Mouse (Mus musculus): Measurements from ENCODE around the gene Ndnf.

Gene Ndnf

DNA sequence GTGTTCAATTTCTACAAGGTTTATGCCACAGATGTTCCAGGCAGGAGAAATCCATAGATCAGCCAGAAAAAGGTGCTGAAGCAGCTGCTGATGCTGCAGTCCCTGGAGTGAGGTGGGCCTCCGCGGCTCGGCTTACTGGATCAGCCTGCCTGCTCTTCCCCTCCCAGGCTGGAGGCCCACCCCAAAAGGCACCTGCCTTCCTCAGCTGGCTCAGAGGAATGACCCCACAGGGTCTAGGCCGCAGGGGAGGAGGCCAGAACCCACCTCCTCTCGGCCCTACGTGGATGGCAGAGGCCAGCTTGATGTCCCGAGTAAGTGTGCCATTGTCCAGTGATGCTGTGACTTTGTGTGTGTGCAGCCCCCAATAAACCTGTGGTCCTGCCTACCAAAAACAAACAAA lies 86.8 kb downstream of the Ndnf start:
- no peak for DNase-seq (ENCODE audit: low spot score)

DNA sequence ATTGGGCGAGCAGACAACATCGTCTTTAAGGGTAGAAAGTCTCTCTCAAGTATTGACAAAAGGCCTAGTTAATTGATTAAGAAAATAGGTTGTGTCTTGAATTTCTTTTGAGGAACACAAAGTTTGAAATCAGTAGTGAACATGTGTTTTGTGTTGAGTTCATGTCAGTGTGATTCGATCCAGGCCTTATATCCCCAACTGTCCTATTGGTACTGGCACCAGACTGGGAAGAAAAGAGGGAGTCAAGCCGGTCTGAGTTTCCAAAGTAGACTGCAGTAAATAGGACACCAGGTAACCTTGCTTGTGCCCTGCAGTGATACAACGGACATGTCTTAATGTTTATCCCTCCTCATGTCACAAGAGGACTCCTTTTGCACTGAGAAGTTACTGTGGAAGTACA lies 87.8 kb downstream of the Ndnf start:
- no peak for DNase-seq (ENCODE audit: low spot score)

DNA sequence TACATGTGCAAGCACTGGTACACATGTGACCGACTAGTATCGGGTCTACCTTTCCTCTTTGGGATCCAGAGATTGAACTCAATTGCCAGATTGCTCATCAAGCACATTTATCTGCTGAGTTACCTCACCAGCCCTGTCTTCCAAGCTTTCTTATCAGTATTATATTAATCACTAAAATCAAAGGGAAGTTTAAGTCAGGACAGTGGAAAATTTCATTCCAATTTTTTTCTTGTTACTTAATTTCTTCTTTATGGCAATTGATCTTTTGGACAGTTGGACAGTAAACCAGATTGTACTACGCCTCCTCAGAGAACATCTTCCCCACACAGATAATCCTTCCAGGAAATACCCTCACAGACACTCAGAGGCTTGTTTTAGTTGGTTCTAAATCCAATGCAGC lies 88.7 kb downstream of the Ndnf start:
- DNase-seq (ENCODE audit: low spot score), result no peak

Measured in testis, postnatal 14 days (tissue).